Mouse (Mus musculus): ENCODE measurements around the gene Rpgr.

Rpgr gene

DNA sequence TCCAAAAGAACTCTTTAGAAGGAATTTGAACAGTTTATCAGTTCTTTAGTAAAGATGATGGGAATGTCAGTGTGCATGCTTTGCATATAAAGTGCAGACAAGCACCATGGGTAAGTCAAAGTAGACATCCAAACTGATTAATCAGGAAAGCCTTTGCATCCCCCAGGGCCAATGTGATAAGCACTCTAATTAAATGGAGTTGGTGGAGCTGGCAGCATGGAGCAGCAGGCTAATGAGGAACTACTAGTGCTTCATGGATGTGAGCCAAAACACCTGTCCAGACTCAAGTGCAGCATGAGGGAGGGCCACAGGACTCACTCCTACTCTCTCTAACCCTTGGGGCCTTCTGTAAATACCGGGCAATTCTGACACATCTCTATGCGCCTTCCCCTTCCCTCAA lies 145.2 kb downstream of the Rpgr start:
- DNase-seq (ENCODE audit: low spot score) = no peak

- no peak for DNase-seq (ENCODE audit: low spot score)
These were observed 146.0 kb downstream of the Rpgr start for GRCm38 (mm10) chrX:10070689-10071088.

GRCm38 (mm10) chrX:10069405-10069804 lies 147.3 kb downstream of the Rpgr start:
- DNase-seq (ENCODE audit: low spot score) = no peak

- no peak for DNase-seq (ENCODE audit: low spot score)
These were observed 152.9 kb downstream of the Rpgr start for GRCm38 (mm10) chrX:10063781-10064180.

DNA sequence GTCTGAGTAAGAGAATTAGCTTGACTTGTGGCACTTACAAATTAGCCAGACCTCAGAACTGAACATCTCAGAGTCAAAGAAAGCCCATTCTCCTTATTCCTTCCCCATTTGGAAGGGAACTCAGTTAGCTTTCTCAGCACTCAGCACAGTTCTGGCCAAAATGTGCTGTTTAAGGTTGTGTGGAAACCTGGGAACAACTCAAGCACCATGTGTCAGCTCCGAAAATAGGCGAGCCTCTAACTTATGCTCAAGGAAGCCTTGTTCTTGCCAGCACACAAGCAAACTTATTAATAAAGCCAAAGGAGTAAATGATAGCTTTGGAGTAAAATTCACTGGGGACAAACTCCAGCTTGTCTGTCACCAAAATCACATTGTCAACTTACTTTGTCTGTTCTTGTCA lies 153.4 kb downstream of the Rpgr start:
- no peak for DNase-seq (ENCODE audit: low spot score)

DNA sequence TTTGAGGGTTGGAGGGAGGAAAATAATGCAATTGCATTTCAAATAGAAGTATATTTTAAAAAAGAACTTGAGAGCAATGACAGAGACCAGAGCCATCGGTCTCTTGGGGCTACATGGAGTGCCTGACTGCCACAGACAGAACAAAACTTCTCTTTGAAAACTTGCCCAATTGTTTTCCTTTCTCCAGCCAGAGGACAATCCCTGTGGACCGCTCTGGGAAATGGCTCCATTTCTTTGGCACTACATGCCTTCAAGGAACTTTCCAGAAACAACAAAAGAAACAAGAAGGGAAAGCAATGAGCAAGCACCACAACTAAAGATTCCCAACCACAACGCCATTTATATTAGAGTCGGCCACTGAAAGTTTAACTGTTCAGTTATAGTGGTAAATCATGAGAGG lies 154.5 kb downstream of the Rpgr start:
- DNase-seq (ENCODE audit: low spot score) = no peak

- no peak for DNase-seq (ENCODE audit: low spot score)
These were observed 182.1 kb downstream of the Rpgr start for GRCm38 (mm10) chrX:10034666-10035065.
